9 mouse cellular contexts compared by ENCODE assay signal in the genomic region with DNA sequence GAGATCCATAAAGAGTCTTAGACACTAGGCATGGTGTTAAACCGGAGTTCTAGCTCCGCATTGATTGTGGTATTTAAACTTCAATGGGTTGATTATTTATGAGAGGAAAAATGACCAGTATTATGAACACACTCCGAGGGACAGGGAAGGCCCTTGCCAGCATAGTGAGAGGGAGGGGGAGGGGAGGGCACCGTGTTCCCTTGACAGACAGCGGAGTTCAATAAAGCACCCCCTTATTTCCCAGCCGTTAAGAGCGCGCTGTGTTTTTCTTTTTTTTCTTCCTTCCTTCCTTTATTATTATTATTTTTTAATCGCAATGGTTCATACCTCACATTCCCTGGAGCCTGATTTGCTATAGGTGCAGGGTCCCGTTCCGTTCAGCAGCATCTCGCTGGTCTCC. TPM values are rescaled to one million over a fixed set of nuclear protein-coding genes. Genes with fewer than 3 reads are reported as not detected.
DNase-seq lines count a peak whose midpoint lies in the region; ATAC-seq lines count a peak whose summit lies in the region.
"Had no signal": no experiment of that assay in that cellular context is flagged by ENCODE, and none has a peak within 500 bp of the region (broad histone marks: within the 10 kb centered on the region; RNA-seq: fewer than 3 reads in every experiment).

No protein-coding gene starts in this region.

- H3K4me3 ChIP-seq in embryonic facial prominence, embryonic 15.5 days (replicated peaks), result peak overlapping the region; percentile 45
- H3K4me3 ChIP-seq in intestine, embryonic 14.5 days (ENCODE audit: low read depth, low read length), result peak overlapping the region; percentile 36
- peak overlapping the region; percentile 59 for H3K4me3 ChIP-seq in neural tube, embryonic 15.5 days (replicated peaks)

- peak overlapping the region; percentile 74 for H3K4me2 ChIP-seq in embryonic facial prominence, embryonic 15.5 days (replicated peaks)
- peak overlapping the region; percentile 67 for H3K4me2 ChIP-seq in intestine, embryonic 14.5 days (ENCODE audit: low read length)
- H3K4me2 ChIP-seq in neural tube, embryonic 15.5 days, result peak overlapping the region; percentile 76

- H3K27me3 ChIP-seq in embryonic facial prominence, embryonic 15.5 days, result peaks cover 13% of the 10 kb centered on the region
- peaks cover 13% of the 10 kb centered on the region for H3K27me3 ChIP-seq in intestine, embryonic 14.5 days (replicated peaks; ENCODE audit: control insufficient read depth, insufficient read depth, low read length)
- no peaks in the 10 kb centered on the region for H3K27me3 ChIP-seq in neural tube, embryonic 15.5 days (replicated peaks)

- no peaks in the 10 kb centered on the region for H3K9me3 ChIP-seq in embryonic facial prominence, embryonic 15.5 days (replicated peaks)
- no peaks in the 10 kb centered on the region for H3K9me3 ChIP-seq in intestine, embryonic 14.5 days (ENCODE audit: control insufficient read depth, low read length)
- H3K9me3 ChIP-seq in neural tube, embryonic 15.5 days (replicated peaks), result no peaks in the 10 kb centered on the region

- H3K4me1 ChIP-seq in embryonic facial prominence, embryonic 15.5 days, result peaks cover 12% of the 10 kb centered on the region; the same call in 1 of the 2 replicates
- no peaks in the 10 kb centered on the region for H3K4me1 ChIP-seq in intestine, embryonic 14.5 days (replicated peaks; ENCODE audit: control insufficient read depth, insufficient read depth, low read length)
- peaks cover 41% of the 10 kb centered on the region for H3K4me1 ChIP-seq in neural tube, embryonic 15.5 days

- H3K27ac ChIP-seq in embryonic facial prominence, embryonic 15.5 days (replicated peaks), result no peak overlapping the region
- peak overlapping the region; percentile 28; the same call in 1 of the 2 replicates for H3K27ac ChIP-seq in intestine, embryonic 14.5 days (ENCODE audit: low read depth)
- peak overlapping the region; percentile 67 for H3K27ac ChIP-seq in neural tube, embryonic 15.5 days (replicated peaks)

- no peaks in the 10 kb centered on the region for H3K36me3 ChIP-seq in embryonic facial prominence, embryonic 15.5 days
- H3K36me3 ChIP-seq in intestine, embryonic 14.5 days (ENCODE audit: control insufficient read depth, insufficient read depth, low read length), result no peaks in the 10 kb centered on the region
- no peaks in the 10 kb centered on the region for H3K36me3 ChIP-seq in neural tube, embryonic 15.5 days

- under 1% methylated on average over 12 of the region's 12 CpGs for WGBS in embryonic facial prominence, embryonic 15.5 days
- WGBS in intestine, embryonic 14.5 days, result under 1% methylated on average over 12 of the region's 12 CpGs
- WGBS in neural tube, embryonic 15.5 days, result under 1% methylated on average over 12 of the region's 12 CpGs

- ATAC-seq in embryonic facial prominence, embryonic 15.5 days (ENCODE audit: insufficient number of reproducible peaks, low FRiP score, low TSS enrichment, low read depth), result no peak
- ATAC-seq in intestine, embryonic 14.5 days (replicated peaks; ENCODE audit: low FRiP score, low TSS enrichment, low read depth), result no peak
- ATAC-seq in neural tube, embryonic 15.5 days (ENCODE audit: low FRiP score), result no peak
- no peak for ATAC-seq in megakaryocyte progenitor cell, adult 5-6 weeks (replicated peaks; ENCODE audit: poor library complexity)

- H3K9ac ChIP-seq in embryonic facial prominence, embryonic 15.5 days, result peak overlapping the region; percentile 21; the same call in 1 of the 2 replicates
- peak overlapping the region; percentile 23; the same call in 1 of the 2 replicates for H3K9ac ChIP-seq in intestine, embryonic 14.5 days (ENCODE audit: low read length)
- H3K9ac ChIP-seq in neural tube, embryonic 15.5 days (replicated peaks), result peak overlapping the region; percentile 66

- peak; percentile 50 for DNase-seq in left cerebral cortex, postnatal 4 days
- DNase-seq in left cerebral cortex, adult 18-20 months (ENCODE audit: low spot score in 2 of 2), result no peak
- no peak for DNase-seq in intestine, embryonic 14.5 days (ENCODE audit: low spot score)
- DNase-seq in MN1 (ENCODE audit: low spot score), result no peak
- no peak for DNase-seq in testis, postnatal 14 days (ENCODE audit: low spot score)
- DNase-seq: thymus, postnatal 14 days had no signal

- intact Hi-C loops in left cerebral cortex, postnatal 4 days (cut with DNase I), result no loop called here

RNA-seq across cellular contexts. Expression of a gene that starts 2.6 kb away (rescaled TPM):
- 10 to 100 TPM; 39.5 to 45.9 TPM for total RNA-seq in left cerebral cortex, postnatal 4 days (2021)
- 10 to 100 TPM; 62.4 to 76.0 TPM for total RNA-seq in left cerebral cortex, adult 18-20 months (2021)
- 10.3 and 11.5 TPM in 2 replicates for polyA plus RNA-seq in embryonic facial prominence, embryonic 15.5 days (2015; fragmentation: Nextera tagmentation; extraction: Ambion mirVana)
- polyA plus RNA-seq in intestine, embryonic 14.5 days (2014; fragmentation: Nextera tagmentation; extraction: Ambion mirVana), result 6.5 and 7.3 TPM in 2 replicates
- polyA plus RNA-seq in neural tube, embryonic 15.5 days (2015; fragmentation: Nextera tagmentation; extraction: Ambion mirVana), result 35.6 and 44.5 TPM in 2 replicates
- not detected in 2 replicates for total RNA-seq in megakaryocyte progenitor cell, adult 5-6 weeks (2015)
- total RNA-seq in megakaryocyte progenitor cell, adult 5-6 weeks (2017), result not detected in 2 replicates

Comparison
In these comparisons a context has a peak if more than half of its experiments do, and no peak if none do; other contexts are left out.
1. RNA of a gene that starts 2.6 kb away (total RNA-seq): 62.4 to 76.0 TPM in left cerebral cortex, adult 18-20 months and 39.5 to 45.9 TPM in left cerebral cortex, postnatal 4 days; not detected in megakaryocyte progenitor cell, adult 5-6 weeks; every median in the first group is over 10 times any median in the second.
2. Peak in every context shown above with its lines, with median percentiles within 50 percentile points of each other: H3K4me2 ChIP-seq, H3K4me3 ChIP-seq and H3K9ac ChIP-seq.